Mouse (Mus musculus): ENCODE measurements at regions not wholly inside any gene's neighbourhood (a gene's known extent, or its start where the extent isn't known, plus 50 kb on each side); places are given as distances from the start of the nearest gene placed in this dataset.
"Not testable (repeated sequence)": the region's sequence is repeated elsewhere in the genome, so short reads cannot be mapped to it uniquely, and the experiment has no call there.

DNA sequence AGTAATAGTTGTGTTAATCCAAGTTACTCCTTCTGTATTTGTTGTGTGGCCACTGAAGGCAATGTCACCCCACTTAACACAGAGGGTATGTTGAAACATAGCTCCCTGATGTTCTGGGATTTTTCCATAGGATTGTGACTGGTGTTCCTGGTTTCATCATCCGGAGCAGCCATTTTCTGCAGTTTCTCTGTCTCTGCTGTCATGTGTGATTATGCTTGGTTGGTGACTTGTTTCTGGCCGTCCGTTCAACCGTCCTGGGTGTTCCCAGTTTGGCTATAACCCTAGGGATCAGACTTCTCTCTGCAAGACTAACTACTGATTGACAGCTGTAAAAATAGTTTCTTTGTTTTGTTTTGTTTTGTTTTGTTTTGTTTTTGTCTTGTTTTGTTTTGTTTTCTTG lies 98.1 kb upstream of the Rpl34 start:
- no peak for DNase-seq (ENCODE audit: low spot score)

DNA sequence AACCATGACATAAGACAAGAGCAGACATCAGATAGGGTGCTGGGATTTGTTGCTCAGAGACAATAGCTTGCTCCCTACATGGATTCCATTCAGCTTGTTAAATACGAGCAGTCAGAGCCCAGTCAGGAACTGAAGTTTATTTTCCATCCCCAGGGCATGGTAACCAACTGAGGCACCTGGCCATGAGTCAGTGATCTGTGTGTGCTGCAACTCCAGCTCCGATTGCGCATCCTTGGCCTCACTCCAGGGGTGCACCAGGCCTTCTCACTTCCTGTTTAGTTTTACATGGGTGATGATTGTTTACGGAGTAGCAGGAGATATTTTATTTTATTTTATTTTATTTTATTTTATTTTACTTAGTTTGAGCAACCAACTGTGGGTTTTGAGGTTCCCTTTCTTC lies 97.7 kb upstream of the Rpl34 start:
- no peak for DNase-seq (ENCODE audit: low spot score)

- DNase-seq (ENCODE audit: low spot score), result no peak
Observed at GRCm38 (mm10) chr3:130827021-130827420, 96.8 kb upstream of the Rpl34 start.

DNA sequence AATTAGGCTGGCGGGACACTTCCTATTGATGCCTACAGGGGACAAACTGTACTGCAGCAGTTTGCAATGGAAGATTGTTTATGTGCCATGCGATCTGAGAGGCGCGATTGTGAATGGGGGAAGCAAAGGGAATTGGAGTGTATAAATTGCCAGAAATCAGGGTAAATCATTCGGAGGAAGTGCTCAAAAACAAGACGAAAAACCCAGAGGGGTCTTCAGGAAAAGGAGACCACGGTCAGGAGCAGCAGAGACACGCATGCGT lies 89.6 kb upstream of the Rpl34 start:
- no peak for DNase-seq (ENCODE audit: low spot score)

GRCm38 (mm10) chr3:130819031-130819836 lies 89.0 kb upstream of the Rpl34 start:
- no peak for DNase-seq (ENCODE audit: low spot score)

DNA sequence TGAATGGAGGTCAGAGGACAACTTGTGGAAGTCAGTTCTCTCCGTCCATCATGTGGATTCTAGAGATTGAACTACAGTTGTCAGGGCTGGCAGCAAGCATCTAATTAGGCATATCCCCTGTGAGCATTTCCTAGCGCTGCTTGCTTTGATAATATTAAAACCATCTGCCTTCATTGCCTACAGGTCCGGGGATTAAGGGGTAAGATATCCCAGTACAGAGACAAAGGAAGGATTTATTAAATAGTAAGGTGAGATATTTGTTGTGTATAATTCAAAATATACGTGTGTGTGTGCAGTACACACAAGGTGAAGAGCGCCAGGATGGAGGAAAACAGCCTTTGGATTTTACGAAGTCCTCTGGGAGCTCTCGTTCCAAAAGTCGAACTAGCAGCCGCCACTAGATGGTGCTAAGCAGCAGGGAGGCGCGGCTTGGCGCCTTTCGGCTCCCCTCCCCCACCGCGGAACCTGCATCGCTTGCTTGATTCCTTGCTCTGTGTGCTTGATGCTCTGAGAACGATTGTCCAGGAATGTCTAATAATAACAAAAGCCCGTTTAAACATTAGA lies 88.4 kb upstream of the Rpl34 start:
- peak; percentile 70 for DNase-seq (ENCODE audit: low spot score)

DNA sequence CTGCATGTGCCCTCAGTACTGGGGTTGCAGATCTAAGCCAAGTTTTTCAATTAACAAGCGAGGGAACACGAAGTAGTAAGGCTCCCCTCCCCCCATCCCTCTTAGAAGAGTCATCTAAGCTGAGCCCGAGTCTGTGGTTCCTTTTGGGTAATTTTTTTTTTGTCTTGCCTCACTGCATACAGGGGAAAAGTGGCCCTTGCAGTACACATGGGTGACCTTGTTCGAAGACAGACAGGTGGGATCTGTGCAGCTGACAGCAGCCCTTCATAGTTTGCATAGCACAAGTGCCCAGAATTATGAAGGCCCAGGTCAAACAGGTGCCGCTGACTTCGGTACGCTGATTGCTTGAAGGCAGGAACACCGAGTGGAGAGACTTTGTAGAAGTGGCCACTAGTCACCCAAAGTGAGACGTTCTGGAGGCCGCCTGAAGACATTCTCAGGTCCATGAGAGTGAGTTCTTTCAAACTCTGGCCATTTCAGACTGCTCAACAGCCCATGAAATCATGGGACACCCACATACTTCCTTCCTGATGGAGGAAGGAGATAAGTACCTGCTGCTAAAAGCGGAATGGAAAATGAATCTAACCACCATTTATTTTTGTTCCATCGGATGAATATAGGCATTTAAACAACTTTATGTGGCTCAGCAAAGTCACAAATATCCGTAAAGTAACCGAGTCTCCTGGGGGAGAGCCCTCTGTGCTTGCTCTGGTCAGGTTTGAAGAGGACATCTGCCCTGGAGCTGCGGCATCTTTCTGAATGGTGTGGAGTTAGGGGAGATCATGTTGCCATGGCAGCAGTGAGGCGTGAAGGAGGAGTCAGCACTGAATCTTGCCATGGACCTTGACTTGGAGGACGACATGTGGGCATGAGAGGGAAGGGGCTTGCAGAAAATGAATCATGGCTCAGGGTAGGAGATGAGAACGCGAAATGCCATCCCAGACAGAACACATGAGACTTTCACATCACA lies 79.8 kb upstream of the Rpl34 start:
- no peak for DNase-seq (ENCODE audit: low spot score)

DNA sequence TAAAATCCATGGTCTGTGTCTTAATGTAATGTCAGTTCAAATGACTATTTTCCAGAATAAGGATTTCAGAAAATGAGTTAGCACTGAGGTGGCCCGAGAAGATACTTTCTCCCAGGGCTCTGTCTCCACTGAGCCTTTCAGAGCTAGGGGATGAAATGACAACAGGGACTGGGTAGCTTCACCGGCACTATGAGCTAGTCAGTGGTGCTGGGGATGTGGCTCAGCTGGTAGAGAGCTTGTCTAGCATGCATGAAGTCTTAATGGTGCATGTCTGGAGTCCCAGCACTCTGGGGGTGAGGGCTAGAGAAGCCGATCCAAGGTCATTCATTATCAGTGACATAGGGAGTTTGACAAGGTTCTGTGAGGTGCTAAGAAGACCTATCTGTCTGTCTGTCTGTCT lies 75.1 kb upstream of the Rpl34 start:
- no peak for DNase-seq (ENCODE audit: low spot score)

- DNase-seq (ENCODE audit: low spot score), result no peak
Observed at GRCm38 (mm10) chr3:130804327-130804662, 74.1 kb upstream of the Rpl34 start.

GRCm38 (mm10) chr3:130803591-130804326 lies 73.6 kb upstream of the Rpl34 start:
- DNase-seq (ENCODE audit: low spot score), result no peak

DNA sequence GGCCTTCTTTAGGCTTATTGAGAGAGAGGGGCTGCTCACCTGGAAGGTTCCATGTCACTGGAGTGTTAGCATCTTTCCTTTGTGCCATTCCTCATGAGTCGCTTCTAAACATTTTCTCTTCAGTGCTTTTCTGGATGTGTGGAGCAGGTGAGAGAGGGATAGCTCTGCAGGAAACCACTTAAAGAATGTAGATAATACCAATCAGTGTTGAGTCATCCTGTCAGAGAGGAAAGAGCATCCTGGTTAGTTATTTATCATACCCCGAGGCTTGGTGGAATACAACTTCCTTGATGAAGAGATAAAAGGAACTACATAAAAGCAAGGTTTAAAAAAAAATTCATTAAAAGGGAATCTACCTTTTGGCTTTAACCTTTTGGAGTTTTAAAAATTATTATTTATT lies 69.8 kb upstream of the Rpl34 start:
- no peak for DNase-seq (ENCODE audit: low spot score)

DNA sequence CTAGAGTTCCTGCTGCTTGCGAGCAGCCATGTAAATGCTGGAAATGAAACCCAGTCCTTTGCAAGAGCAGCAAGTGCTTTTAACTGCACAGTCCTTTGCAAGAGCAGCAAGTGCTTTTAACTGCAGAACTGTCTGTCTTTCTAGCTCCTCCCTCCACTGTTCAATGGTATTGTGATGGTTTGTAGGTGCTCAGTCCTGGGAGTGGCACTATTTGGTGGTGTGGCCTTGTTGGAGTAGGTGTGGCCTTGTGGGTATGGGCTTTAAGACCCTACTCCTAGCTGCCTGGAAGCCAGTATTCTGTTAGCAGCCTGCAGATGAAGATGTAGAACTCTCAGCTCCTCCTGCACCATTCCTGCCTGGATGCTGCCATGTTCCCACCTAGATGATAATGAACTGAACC lies 67.8 kb upstream of the Rpl34 start:
- DNase-seq (ENCODE audit: low spot score), result not testable (repeated sequence)

- DNase-seq (ENCODE audit: low spot score), result no peak
Observed at GRCm38 (mm10) chr3:130796531-130796930, 66.3 kb upstream of the Rpl34 start.

GRCm38 (mm10) chr3:130795396-130795795 lies 65.2 kb upstream of the Rpl34 start:
- no peak for DNase-seq (ENCODE audit: low spot score)

GRCm38 (mm10) chr3:130794142-130794925 lies 64.1 kb upstream of the Rpl34 start:
- DNase-seq (ENCODE audit: low spot score), result no peak

DNA sequence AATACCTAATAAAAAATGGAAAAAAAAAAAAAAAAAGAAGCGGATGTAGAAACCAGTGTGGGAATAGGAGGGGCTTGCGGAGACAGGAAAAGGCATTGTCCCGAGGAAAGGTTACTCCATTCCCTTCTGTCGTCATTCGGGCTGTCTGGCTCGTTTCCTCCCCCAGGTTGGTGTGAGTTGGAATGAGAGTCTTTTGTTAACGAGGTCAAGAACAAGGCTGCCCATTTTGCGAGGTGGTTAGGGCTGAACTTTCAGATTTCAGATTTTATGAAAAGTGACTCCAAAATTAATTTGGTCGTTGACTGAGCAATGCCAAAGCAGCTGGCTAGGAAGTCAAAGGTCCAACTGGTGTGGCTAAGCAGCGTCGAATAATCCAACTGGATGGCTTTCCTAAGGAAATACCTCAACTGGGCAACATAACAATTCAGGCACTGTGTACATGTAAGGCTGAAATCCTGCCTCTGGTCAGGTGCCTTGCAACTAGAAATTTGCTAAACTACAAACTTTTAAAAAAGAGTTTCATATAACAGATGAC lies 50.6 kb upstream of the Rpl34 start:
- DNase-seq (ENCODE audit: low spot score), result no peak
